Mouse (Mus musculus) embryonic fibroblast, embryonic 13.5 days (primary cell): ENCODE measurements around the gene Bad. TPM values are rescaled to one million over a fixed set of nuclear protein-coding genes. Genes with fewer than 3 reads are reported as not detected.
"Not testable (repeated sequence)": the region's sequence is repeated elsewhere in the genome, so short reads cannot be mapped to it uniquely, and the experiment has no call there.

ENCODE experiments used
- H3K27ac ChIP-seq: 2 replicates; pipeline ENCODE4 v1.5.1; 2012; ENCODE audit warnings: low read length, control low read depth, inconsistent platforms; ENCODE audit not compliant: insufficient read depth
- H3K4me1 ChIP-seq: 2 replicates; pipeline ENCODE4 v1.6.1; 2011; ENCODE audit warnings: low read length; ENCODE audit not compliant: control insufficient read depth, insufficient read depth
- H3K4me3 ChIP-seq: 2 replicates; pipeline ENCODE4 v1.5.1; 2011; ENCODE audit warnings: mild to moderate bottlenecking, control low read depth, low read length; ENCODE audit not compliant: insufficient read depth
- CTCF ChIP-seq: IDR thresholded peaks from 2 replicates; pipeline ENCODE4 v1.5.1; 2011; ENCODE audit warnings: mild to moderate bottlenecking, control low read depth, low read length, moderate library complexity, borderline replicate concordance; ENCODE audit not compliant: insufficient read depth
- POLR2A ChIP-seq: IDR thresholded peaks from 2 replicates; pipeline ENCODE4 v1.6.1; 2011; ENCODE audit warnings: low read depth, mild to moderate bottlenecking, control low read depth, low read length, moderate library complexity
- polyA plus RNA-seq: library from polyadenylated mRNA; stranded (reverse); fragments of >200 nt; gene quantifications from 2 replicates; pipeline ENCODE4 v1.2.4, GENCODE M21; 2011; ENCODE audit warnings: low read depth; ENCODE audit not compliant: missing spikeins, insufficient read length

Bad gene
- polyA plus RNA-seq, 1 experiment, result 31.0 TPM

DNA sequence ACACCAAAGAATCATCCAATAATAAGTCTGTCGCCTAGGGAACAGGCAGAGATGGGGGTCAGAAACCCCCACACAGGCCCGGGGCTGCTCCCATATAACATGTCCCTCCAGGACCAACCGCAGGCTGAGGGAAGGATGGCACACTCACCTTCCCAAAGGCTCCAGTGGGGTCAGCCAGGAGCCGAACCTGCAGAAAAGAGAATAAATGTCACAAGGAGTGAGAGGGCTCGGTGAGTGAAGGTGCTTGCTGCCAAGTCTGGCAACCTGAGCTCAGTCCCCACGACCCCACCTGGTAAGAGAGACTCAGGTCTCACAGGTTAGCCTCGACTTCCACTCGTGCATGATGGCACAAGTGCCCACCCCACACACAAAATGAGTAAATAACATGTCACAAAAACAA lies 34.6 kb upstream of the Bad start:
- Histone ChIP-seq H3K27ac (no peak overlapping the region), H3K4me3 (no peak overlapping the region), H3K4me1 (no peaks in the 10 kb centered on the region; the same call in 1 of the 2 replicates)
- TF ChIP-seq POLR2A, result no peak
- TF ChIP-seq CTCF, result no peak

GRCm38 (mm10) chr19:6907811-6908540 lies 33.7 kb upstream of the Bad start:
- H3K4me3 ChIP-seq, result peak overlapping the region; percentile 67
- TF ChIP-seq POLR2A (no peak), CTCF (no peak)
- H3K27ac ChIP-seq, result peak overlapping the region; percentile 73; the same call in 1 of the 2 replicates
- H3K4me1 ChIP-seq, result no peaks in the 10 kb centered on the region; the same call in 1 of the 2 replicates

DNA sequence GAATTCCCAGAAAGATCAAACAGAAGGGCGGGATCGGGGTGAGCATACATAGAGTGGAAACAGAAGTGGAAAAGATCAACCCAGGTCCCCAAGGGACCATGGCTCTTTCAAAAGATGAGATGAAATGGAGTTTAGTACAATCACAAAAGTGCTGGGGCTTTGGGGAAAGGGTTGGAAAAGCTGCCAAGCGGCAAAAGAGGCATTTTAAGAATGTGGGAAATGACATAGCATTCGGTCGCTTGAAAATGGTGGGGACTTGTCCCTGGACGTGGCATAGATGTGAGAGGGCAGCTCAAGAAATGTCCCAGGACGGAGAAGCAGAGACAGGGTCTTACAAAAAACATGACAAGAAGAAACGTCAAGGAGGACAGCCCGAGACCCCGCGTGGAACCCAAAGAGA lies 32.6 kb upstream of the Bad start:
- no peak for TF ChIP-seq CTCF
- TF ChIP-seq POLR2A, result no peak
- peak overlapping the region; percentile 67 for H3K4me3 ChIP-seq

GRCm38 (mm10) chr19:6909507-6910289 lies 32.0 kb upstream of the Bad start, which contains the start of the genes Trmt112 and Prdx5:
Trmt112 (plus strand) TSS chr19:6909698.
Prdx5 (minus strand) TSS chr19:6910106.
- H3K4me1 ChIP-seq, result no peaks in the 10 kb centered on the region; the same call in 1 of the 2 replicates
- TF ChIP-seq POLR2A, result peak; percentile 94
- TF ChIP-seq CTCF, result no peak
- peak within 1 kb of the TSS; percentile 67 for H3K4me3 ChIP-seq
- H3K27ac ChIP-seq, result peak within 1 kb of the TSS; percentile 96

More for the DNA sequence above, 32.6 kb upstream of the Bad start:
- Histone ChIP-seq H3K27ac (peak overlapping the region; percentile 73), H3K4me1 (no peaks in the 10 kb centered on the region; the same call in 1 of the 2 replicates)

GRCm38 (mm10) chr19:6910306-6910705 lies 31.4 kb upstream of the Bad start:
- H3K4me1 ChIP-seq, result not testable (repeated sequence)
- H3K4me3 ChIP-seq, result peak overlapping the region; percentile 67
- peak overlapping the region; percentile 96 for H3K27ac ChIP-seq
- peak; percentile 45; the same call in 1 of the 2 replicates for TF ChIP-seq POLR2A

- Histone ChIP-seq H3K4me1 (no peaks in the 10 kb centered on the region; the same call in 1 of the 2 replicates), H3K4me3 (peak overlapping the region; percentile 67), H3K27ac (no peak overlapping the region)
- no peak for TF ChIP-seq POLR2A
- no peak for TF ChIP-seq CTCF
These were observed 30.3 kb upstream of the Bad start for GRCm38 (mm10) chr19:6911101-6912074.

DNA sequence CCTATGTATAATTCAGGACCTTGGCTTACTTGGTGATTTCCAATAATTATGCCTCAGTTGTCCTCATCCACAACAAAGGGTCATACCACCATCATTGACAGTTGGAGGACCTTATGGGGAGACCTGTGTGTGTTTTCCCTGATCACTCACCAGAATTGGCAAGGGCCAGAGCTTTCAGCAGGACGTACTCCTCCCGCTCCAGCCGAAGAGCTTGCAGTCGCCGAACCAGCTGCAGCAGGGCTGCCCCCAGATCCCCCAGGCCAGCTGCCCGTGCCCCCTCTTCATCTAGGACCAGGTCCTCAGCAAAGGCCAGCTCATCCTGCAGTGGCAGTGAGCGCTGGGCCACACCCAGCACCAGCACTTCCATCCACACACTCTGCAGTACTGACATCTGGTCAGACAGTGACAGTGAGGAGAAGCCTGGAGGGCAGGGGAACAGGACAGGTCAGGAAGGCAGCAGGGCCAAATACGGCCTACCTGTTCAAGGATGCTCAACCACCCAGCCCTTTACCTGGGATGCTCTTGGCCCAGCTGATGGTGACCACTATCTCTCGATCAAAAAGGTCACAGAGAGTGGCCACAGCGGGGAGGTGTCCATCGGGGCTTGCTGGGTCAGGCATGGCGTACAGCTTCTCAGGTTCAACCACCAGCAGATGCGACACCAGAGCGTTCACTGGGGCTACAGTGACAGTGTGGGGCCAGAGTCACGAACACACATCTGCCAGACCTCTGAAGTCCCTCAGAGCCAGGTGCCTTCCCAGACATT lies 29.3 kb upstream of the Bad start:
- no peak for TF ChIP-seq CTCF
- TF ChIP-seq POLR2A, result no peak
- no peak overlapping the region for H3K4me3 ChIP-seq
- no peaks in the 10 kb centered on the region; the same call in 1 of the 2 replicates for H3K4me1 ChIP-seq
- H3K27ac ChIP-seq, result no peak overlapping the region

DNA sequence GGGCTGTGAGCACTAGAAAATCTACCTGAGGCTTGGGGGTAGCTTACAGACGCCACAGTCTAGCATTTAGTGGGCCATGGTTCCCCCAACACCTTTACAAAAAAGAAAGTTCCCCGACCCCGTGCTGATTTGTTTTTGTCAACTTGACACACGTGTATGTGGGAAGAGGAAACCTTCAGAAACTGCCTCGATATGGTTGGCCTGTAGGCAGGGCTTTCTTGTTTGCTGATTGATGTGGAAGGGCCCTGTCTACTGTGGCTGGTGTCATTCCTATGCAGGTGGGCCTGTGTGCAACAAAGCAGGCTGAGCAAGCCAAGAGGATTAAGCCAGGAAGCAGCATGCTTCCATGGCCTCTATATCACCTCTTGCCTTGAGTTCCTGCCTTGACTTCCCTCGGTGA lies 28.6 kb upstream of the Bad start:
- Histone ChIP-seq H3K27ac (no peak overlapping the region), H3K4me1 (no peaks in the 10 kb centered on the region; the same call in 1 of the 2 replicates), H3K4me3 (no peak overlapping the region)
- TF ChIP-seq POLR2A (no peak), CTCF (no peak)

- TF ChIP-seq POLR2A (no peak), CTCF (no peak)
- no peak overlapping the region for H3K27ac ChIP-seq
- no peaks in the 10 kb centered on the region; the same call in 1 of the 2 replicates for H3K4me1 ChIP-seq
- H3K4me3 ChIP-seq, result no peak overlapping the region
These were observed 27.7 kb upstream of the Bad start for GRCm38 (mm10) chr19:6913991-6914390.
